Mouse (Mus musculus) heart, adult 9 months (tissue): ENCODE data around the gene Gm31571.
"Not testable (repeated sequence)": the region's sequence is repeated elsewhere in the genome, so short reads cannot be mapped to it uniquely, and the experiment has no call there.

Experiments used
- DNase-seq, 2 experiments: peaks; one replicate each; pipeline ENCODE4 v3.0.0; 2022; ENCODE audit warnings: low spot score in 2 of 2

The Gm31571 gene

DNA sequence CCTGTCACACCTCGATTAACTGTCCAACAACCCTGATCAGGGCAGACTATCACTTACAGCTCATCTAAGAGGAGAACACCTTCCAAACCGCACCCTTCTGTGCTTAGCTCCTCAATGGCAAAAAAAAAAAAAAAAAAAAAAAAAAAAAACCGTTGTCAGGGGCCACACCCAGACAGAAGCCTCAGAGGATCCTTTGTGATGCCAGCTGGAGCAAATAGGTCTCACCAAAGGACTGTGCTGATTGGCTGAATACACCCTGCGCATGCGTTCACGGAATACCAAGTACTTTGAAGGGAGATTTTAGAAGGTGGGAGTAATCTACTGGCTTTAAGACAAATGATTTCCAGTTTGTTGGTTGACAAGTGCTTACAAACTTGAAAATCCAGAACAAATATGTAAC is at the start of gene Gm31571:
Gm31571 (minus strand) TSS at position 101 of the 400 bp plus-strand sequence.
- not testable (repeated sequence) for DNase-seq
